Mouse (Mus musculus) forebrain, embryonic 11.5 days (tissue): Measurements from ENCODE around the gene Pold3. TPM values are rescaled to one million over a fixed set of nuclear protein-coding genes. Genes with fewer than 3 reads are reported as not detected.

Source experiments
- ATAC-seq: fragments of 200-750 bp; cut with Nextera tagmentation; replicated peaks from 2 replicates; pipeline ENCODE4 v1.8.0; 2017; ENCODE audit warnings: moderate TSS enrichment; ENCODE audit not compliant: low FRiP score
- DNase-seq: peaks from one replicate; pipeline ENCODE4 v3.0.0-alpha.2; 2017; ENCODE audit warnings: low spot score
- H3K27ac ChIP-seq: fragments of 300-500 bp; sonication (generic); 2 replicates; pipeline ENCODE4 v1.5.1; 2014; ENCODE audit warnings: low read depth, low read length
- H3K27me3 ChIP-seq: fragments of 300-500 bp; sonication (generic); 2 replicates; pipeline ENCODE4 v1.6.1; 2014; ENCODE audit warnings: mild to moderate bottlenecking, low read length, mixed read lengths; ENCODE audit not compliant: control insufficient read depth, insufficient read depth
- H3K36me3 ChIP-seq: fragments of 300-500 bp; sonication (generic); 2 replicates; pipeline ENCODE4 v1.6.1; 2014; ENCODE audit warnings: mild to moderate bottlenecking, low read length, moderate library complexity, mixed read lengths; ENCODE audit not compliant: control insufficient read depth, insufficient read depth
- H3K4me1 ChIP-seq: fragments of 300-500 bp; sonication (generic); replicated peaks from 2 replicates; pipeline ENCODE4 v1.6.1; 2014; ENCODE audit warnings: low read length, mixed read lengths; ENCODE audit not compliant: control insufficient read depth, insufficient read depth
- H3K4me2 ChIP-seq: fragments of 300-500 bp; sonication (generic); 2 replicates; pipeline ENCODE4 v1.6.1; 2014; ENCODE audit warnings: low read depth, mild to moderate bottlenecking, low read length, moderate library complexity, mixed read lengths; ENCODE audit not compliant: severe bottlenecking
- H3K4me3 ChIP-seq: fragments of 300-500 bp; sonication (generic); 2 replicates; pipeline ENCODE4 v1.5.1; 2014; ENCODE audit warnings: low read depth, low read length
- H3K9ac ChIP-seq: fragments of 300-500 bp; sonication (generic); 2 replicates; pipeline ENCODE4 v1.6.1; 2014; ENCODE audit warnings: low read length
- H3K9me3 ChIP-seq: fragments of 300-500 bp; sonication (generic); 2 replicates; pipeline ENCODE4 v1.6.1; 2016; ENCODE audit warnings: low read length, mixed read lengths; ENCODE audit not compliant: control insufficient read depth
- WGBS: fragments of 180-500 bp; shearing (Covaris S2); extraction: QIAGEN DNeasy Blood & Tissue Kit; methylation state at CpG from one replicate; pipeline ENCODE4 v1.1.7; 2014; 5-methylcytosine and 5-hydroxymethylcytosine counted together
- polyA plus RNA-seq: library from polyadenylated mRNA; unstranded; fragments of >200 nt; fragmentation: Nextera tagmentation; extraction: Ambion mirVana; gene quantifications from 2 replicates; pipeline ENCODE4 v1.2.1, GENCODE M21; 2014

Gene Pold3
- polyA plus RNA-seq, 1 experiment from 2014 or later = 121 TPM

DNA sequence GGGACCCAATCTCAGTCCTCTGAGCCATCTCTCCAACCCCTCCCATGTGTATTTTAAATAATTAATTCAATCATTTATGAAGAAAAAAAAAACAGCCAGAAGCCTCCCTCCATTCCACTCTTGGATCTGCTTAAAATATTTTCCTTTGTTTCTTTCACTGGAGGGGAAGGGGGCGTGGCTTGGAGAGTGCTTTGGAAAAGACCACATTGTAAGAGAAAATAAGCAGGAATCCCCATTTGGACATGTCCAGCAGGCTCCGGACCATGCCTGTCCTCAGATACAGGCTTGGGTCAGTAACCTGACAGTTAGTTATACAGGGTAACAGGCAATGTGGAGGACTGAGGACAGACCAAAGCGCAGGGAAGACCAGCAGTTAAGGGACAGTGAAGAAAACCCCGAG, 3.8 kb upstream of the Pold3 start:
- ATAC-seq = no peak

DNA sequence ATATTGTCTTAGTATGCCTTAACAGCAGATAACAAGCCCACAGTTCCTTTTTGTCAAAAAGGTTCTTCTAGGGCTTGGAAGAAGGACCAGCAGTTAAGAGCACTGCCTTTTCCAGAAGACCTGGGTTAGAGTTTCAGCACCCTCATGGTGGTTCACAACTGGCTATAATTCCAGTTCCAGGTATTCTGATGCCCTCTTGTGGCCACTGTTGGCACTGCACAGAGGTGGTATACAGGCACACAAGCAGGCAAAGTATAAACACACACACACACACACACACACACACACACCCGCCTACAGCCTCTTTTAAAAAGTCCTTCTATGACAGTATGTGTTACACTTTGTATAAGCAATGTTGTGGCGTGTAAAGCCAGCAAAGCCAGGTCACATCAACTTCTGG, 2.8 kb upstream of the Pold3 start:
- ATAC-seq (no peak), DNase-seq (peak; percentile 71)
- no peak overlapping the region for H3K9ac ChIP-seq
- WGBS = 71% methylated on average over 2 of the region's 2 CpGs
- 0 out of 2 replicates have a peak, but pooled peaks cover 4% of the 10 kb centered on the region for H3K4me1 ChIP-seq
- H3K4me2 ChIP-seq = no peak overlapping the region
- no peaks in the 10 kb centered on the region for H3K9me3 ChIP-seq
- no peaks in the 10 kb centered on the region for H3K27me3 ChIP-seq
- H3K27ac ChIP-seq = no peak overlapping the region
- no peaks in the 10 kb centered on the region for H3K36me3 ChIP-seq
- no peak overlapping the region for H3K4me3 ChIP-seq

More for the DNA sequence above, 3.8 kb upstream of the Pold3 start:
- Histone ChIP-seq H3K4me2 (no peak overlapping the region), H3K27ac (no peak overlapping the region), H3K9ac (no peak overlapping the region), H3K27me3 (no peaks in the 10 kb centered on the region), H3K4me3 (no peak overlapping the region), H3K4me1 (0 out of 2 replicates have a peak, but pooled peaks cover 2% of the 10 kb centered on the region), H3K9me3 (no peaks in the 10 kb centered on the region), H3K36me3 (no peaks in the 10 kb centered on the region)
- WGBS = 75% methylated on average over 4 of the region's 4 CpGs
- peak; percentile 33 for DNase-seq

DNA sequence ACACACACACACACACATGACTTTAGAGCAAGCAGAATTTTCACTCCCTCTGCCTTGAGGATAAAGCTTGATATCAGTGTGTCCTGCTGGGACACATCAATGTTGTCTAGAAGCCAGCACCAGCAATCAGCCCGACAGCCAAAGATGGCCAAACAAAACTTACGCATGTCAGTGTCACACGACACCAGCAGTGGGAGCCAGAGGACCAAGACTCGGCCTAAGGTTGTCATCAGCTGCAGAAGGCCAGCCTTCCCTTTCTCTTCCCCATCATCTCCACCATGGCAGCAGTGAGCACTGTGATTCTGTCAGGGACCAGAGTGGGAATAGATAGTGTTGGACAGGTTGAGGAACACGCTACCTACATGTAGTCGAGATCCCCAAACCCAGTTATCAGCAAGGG, 2.1 kb upstream of the Pold3 start:
- no peak overlapping the region for H3K9ac ChIP-seq
- H3K9me3 ChIP-seq = no peaks in the 10 kb centered on the region
- no peak overlapping the region for H3K4me3 ChIP-seq
- H3K27me3 ChIP-seq = no peaks in the 10 kb centered on the region
- peaks cover 6% of the 10 kb centered on the region; the same call in 1 of the 2 replicates for H3K4me1 ChIP-seq
- H3K4me2 ChIP-seq = no peak overlapping the region
- H3K27ac ChIP-seq = no peak overlapping the region
- DNase-seq (peak; percentile 59), ATAC-seq (no peak)
- 61% methylated on average over 6 of the region's 6 CpGs for WGBS
- H3K36me3 ChIP-seq = peaks cover 3% of the 10 kb centered on the region; the same call in 1 of the 2 replicates

DNA sequence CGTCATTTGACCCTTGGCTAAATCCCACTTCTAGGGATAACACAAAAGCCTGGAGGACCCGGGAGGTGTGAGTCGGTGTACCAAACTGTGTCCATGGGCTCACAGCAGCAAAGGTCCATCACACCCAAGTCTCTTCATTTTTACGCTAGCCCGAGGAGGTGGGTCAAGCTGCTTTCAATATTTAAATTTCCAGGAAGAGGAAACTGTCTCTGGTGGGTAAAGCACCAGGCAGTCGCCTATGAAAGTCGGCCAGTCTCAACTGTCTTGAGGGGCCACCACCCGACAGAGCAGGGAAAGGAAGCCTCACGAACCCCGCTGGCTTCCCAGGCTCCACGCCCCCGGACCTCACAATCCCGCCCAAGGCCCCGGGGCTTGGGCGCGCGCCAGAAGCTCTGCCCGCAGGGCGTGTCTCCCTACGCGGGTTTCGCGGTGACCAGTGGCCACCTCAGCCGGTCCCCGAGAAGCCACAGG, 539 bp downstream of the Pold3 start:
- 0% methylated on average over 25 of the region's 25 CpGs for WGBS
- no peak for DNase-seq
- peak overlapping the region; percentile 86 for H3K27ac ChIP-seq
- H3K4me1 ChIP-seq = peaks cover 6% of the 10 kb centered on the region; the same call in 1 of the 2 replicates
- ATAC-seq = peak; percentile 52
- H3K27me3 ChIP-seq = no peaks in the 10 kb centered on the region
- H3K9me3 ChIP-seq = no peaks in the 10 kb centered on the region
- peak overlapping the region; percentile 92 for H3K9ac ChIP-seq
- peaks cover 8% of the 10 kb centered on the region; the same call in 1 of the 2 replicates for H3K36me3 ChIP-seq
- H3K4me2 ChIP-seq = peak overlapping the region; percentile 80
- peak overlapping the region; percentile 93 for H3K4me3 ChIP-seq

DNA sequence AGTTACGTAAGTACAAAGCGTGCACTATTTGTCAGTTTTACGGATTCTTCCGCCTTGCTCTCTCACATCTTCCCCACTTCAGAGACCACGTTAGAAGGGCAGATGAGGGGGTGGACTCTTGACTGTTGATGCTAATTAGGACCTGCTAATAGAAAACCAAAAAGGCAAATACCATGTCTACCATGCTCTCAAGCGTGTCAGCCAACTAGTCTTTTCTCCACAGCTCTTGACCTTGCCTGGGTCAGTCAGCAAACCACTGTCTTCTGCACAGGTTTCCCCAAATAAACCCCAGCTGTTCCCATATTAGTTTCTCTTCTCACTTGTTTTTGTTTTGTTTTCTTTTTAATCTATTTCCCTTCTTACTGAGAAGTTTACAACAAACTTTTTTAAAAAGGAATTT, 7.1 kb downstream of the Pold3 start:
- 88% methylated on average over 6 of the region's 6 CpGs for WGBS
- ATAC-seq = no peak
- DNase-seq = peak; percentile 14
- Histone ChIP-seq H3K9ac (no peak overlapping the region), H3K9me3 (no peaks in the 10 kb centered on the region), H3K4me2 (no peak overlapping the region), H3K4me3 (no peak overlapping the region), H3K4me1 (peaks cover 2% of the 10 kb centered on the region; the same call in 1 of the 2 replicates), H3K27ac (no peak overlapping the region), H3K27me3 (no peaks in the 10 kb centered on the region), H3K36me3 (peaks cover 10% of the 10 kb centered on the region; the same call in 1 of the 2 replicates)

DNA sequence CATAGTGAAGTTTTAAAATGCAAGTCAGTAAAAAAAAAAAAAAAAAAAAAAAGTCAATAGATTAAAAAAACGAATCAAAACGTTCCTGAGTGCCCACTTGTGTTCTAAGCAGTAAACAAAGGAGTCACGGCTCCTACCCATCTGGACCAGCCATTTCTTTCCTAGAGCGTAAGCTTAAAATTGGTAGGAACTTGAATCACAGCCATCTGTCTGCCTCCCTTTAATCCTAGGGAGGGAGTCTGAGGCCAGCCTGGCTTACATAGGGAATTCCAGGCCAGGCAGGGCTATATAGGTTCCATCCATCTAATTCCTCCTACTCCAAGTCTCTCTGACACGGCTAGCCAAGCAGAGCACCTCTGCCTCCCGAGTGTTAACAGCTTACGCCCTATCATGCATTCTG, 7.5 kb downstream of the Pold3 start:
- Histone ChIP-seq H3K4me1 (no peaks in the 10 kb centered on the region; the same call in 1 of the 2 replicates), H3K9me3 (no peaks in the 10 kb centered on the region), H3K9ac (no peak overlapping the region), H3K4me3 (no peak overlapping the region), H3K4me2 (no peak overlapping the region), H3K27ac (no peak overlapping the region), H3K27me3 (no peaks in the 10 kb centered on the region), H3K36me3 (peaks cover 8% of the 10 kb centered on the region; the same call in 1 of the 2 replicates)
- ATAC-seq (no peak), DNase-seq (peak; percentile 38)
- 87% methylated on average over 7 of the region's 7 CpGs for WGBS

DNA sequence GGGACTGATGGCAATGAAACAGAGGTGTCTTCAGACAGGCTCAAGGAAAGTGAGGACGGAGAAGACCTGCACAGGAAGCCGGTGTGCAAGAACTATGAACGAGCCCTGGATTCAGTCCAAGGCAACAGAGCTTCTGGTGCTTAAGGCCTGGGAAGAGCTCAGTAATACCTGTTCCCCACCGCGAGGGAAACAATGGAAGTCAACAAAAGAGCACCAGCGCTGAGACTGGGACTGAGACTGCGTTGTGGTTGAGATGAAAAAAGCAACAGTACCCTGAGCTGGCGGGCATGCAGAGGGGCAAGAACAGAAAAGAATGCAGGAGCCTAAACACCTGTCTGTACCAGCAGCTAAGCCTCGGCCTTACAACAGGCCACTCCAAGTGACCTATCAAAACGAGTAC, 9.9 kb downstream of the Pold3 start:
- DNase-seq (peak; percentile 42), ATAC-seq (no peak)
- Histone ChIP-seq H3K9me3 (no peaks in the 10 kb centered on the region), H3K36me3 (peaks cover 4% of the 10 kb centered on the region; the same call in 1 of the 2 replicates), H3K4me2 (no peak overlapping the region), H3K4me1 (no peaks in the 10 kb centered on the region), H3K27me3 (no peaks in the 10 kb centered on the region), H3K4me3 (no peak overlapping the region), H3K27ac (no peak overlapping the region), H3K9ac (no peak overlapping the region)
- 71% methylated on average over 10 of the region's 10 CpGs for WGBS

DNA sequence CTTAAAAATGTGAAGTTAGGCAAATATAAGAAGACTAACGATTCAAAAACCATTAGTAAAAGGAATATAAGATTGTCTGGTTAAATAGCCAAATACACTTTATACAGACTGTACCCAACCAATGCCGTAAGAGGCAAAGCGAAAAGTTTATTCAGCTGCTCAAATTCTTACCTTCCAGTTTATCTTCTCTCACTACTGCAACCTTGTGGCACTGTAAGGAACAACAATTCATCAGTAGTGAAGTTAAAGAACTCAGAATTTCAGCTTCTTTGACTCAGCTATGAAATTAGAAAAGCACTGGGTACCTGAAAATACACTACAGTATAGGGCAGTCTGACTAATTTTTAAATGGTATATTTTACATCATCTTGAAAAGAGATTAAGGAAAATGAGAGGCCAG, 13.0 kb downstream of the Pold3 start:
- no peak overlapping the region for H3K4me2 ChIP-seq
- H3K9me3 ChIP-seq = no peaks in the 10 kb centered on the region
- no peak for DNase-seq
- no peaks in the 10 kb centered on the region for H3K4me1 ChIP-seq
- no peak overlapping the region for H3K9ac ChIP-seq
- WGBS = 86% methylated on average over 3 of the region's 3 CpGs
- H3K27me3 ChIP-seq = no peaks in the 10 kb centered on the region
- no peak overlapping the region for H3K27ac ChIP-seq
- H3K4me3 ChIP-seq = no peak overlapping the region
- no peak for ATAC-seq
- peaks cover 3% of the 10 kb centered on the region; the same call in 1 of the 2 replicates for H3K36me3 ChIP-seq

DNA sequence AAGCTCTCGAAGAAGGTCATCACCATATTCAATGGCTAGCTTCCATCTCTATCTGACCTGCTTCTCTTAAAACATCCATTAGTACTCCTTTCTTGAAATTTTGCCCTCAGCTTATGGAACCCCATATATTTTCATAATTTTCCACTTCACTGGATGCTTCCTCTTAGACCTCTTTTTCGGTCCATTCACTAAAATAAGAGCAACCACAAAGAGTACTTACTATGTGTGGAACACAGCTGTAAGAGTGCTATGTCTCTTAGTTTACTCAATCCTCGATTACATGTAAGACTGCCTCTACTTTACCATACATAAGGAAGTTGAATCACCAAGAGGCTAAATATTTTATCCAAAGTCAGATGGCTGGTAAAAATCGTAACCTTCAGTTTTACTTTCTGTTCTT, 16.7 kb downstream of the Pold3 start:
- peaks cover 6% of the 10 kb centered on the region; the same call in 1 of the 2 replicates for H3K36me3 ChIP-seq
- H3K4me1 ChIP-seq = no peaks in the 10 kb centered on the region
- ATAC-seq (no peak), DNase-seq (no peak)
- no peak overlapping the region for H3K27ac ChIP-seq
- no peak overlapping the region for H3K4me3 ChIP-seq
- H3K9ac ChIP-seq = no peak overlapping the region
- 95% methylated on average over 4 of the region's 4 CpGs for WGBS
- no peaks in the 10 kb centered on the region for H3K27me3 ChIP-seq
- no peak overlapping the region for H3K4me2 ChIP-seq
- H3K9me3 ChIP-seq = no peaks in the 10 kb centered on the region
